Mouse (Mus musculus) stomach, embryonic 16.5 days (tissue): Measurements from ENCODE around the gene Plekhb2. TPM values are rescaled to one million over a fixed set of nuclear protein-coding genes. Genes with fewer than 3 reads are reported as not detected.

Experiments
- ATAC-seq: fragments of 200-750 bp; cut with Nextera tagmentation; 2 replicates; pipeline ENCODE4 v1.8.0; 2017; ENCODE audit warnings: moderate number of reproducible peaks, moderate TSS enrichment; ENCODE audit not compliant: insufficient read depth, low FRiP score
- H3K27ac ChIP-seq: fragments of 300-500 bp; sonication (generic); 2 replicates; pipeline ENCODE4 v1.5.1; 2014; ENCODE audit warnings: low read length
- H3K27me3 ChIP-seq: fragments of 300-500 bp; sonication (generic); 2 replicates; pipeline ENCODE4 v1.6.1; 2014; ENCODE audit warnings: low read length, control low read depth, mixed read lengths; ENCODE audit not compliant: control insufficient read depth, insufficient read depth
- H3K36me3 ChIP-seq: fragments of 300-500 bp; sonication (generic); 2 replicates; pipeline ENCODE4 v1.6.1; 2014; ENCODE audit warnings: low read length; ENCODE audit not compliant: control insufficient read depth, insufficient read depth
- H3K4me1 ChIP-seq: fragments of 300-500 bp; sonication (generic); 2 replicates; pipeline ENCODE4 v1.6.1; 2014; ENCODE audit warnings: low read length, control low read depth, mixed read lengths; ENCODE audit not compliant: control insufficient read depth, insufficient read depth
- H3K4me2 ChIP-seq: fragments of 300-500 bp; sonication (generic); 2 replicates; pipeline ENCODE4 v1.6.1; 2014; ENCODE audit warnings: low read depth, low read length, mixed read lengths
- H3K4me3 ChIP-seq: fragments of 300-500 bp; sonication (generic); replicated peaks from 2 replicates; pipeline ENCODE4 v1.5.1; 2014; ENCODE audit warnings: mild to moderate bottlenecking, low read length
- H3K9ac ChIP-seq: fragments of 300-500 bp; sonication (generic); 2 replicates; pipeline ENCODE4 v1.6.1; 2014; ENCODE audit warnings: low read length
- H3K9me3 ChIP-seq: fragments of 300-500 bp; sonication (generic); replicated peaks from 2 replicates; pipeline ENCODE4 v1.6.1; 2016; ENCODE audit warnings: low read length, control low read depth; ENCODE audit not compliant: control insufficient read depth
- WGBS: fragments of 180-500 bp; shearing (Covaris S2); extraction: QIAGEN DNeasy Blood & Tissue Kit; methylation state at CpG from one replicate; pipeline ENCODE4 v1.1.7; 2014; 5-methylcytosine and 5-hydroxymethylcytosine counted together
- polyA plus RNA-seq: library from polyadenylated mRNA; unstranded; fragments of >200 nt; fragmentation: Nextera tagmentation; extraction: Ambion mirVana; gene quantifications from 2 replicates; pipeline ENCODE4 v1.2.1, GENCODE M21; 2015

The Plekhb2 gene
- polyA plus RNA-seq, 1 experiment from 2014 or later = 63.9 TPM

DNA sequence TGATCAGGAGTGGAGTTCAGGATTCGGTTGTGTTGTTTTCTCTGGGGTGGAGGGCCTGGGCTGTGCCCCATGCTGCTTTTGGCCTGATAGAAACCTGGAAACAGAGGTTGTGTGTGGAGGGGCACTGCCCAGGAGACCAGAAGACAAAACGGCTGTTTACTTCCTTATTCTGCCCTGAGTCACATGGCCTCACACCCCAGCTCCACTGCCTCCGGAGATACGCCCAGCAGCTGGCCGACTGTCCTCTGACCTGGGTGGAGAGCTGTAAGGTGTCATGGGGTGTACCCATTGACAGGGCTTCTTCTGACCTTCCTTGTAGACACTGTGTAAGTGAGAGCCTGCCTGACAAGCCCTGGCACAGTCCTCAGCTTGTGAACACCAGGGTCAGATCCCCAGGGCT is 8.9 kb downstream of the Plekhb2 start:
- peak; percentile 75; the same call in 1 of the 2 replicates for ATAC-seq
- H3K27ac ChIP-seq = no peak overlapping the region

GRCm38 (mm10) chr1:34859761-34860160 is 10.0 kb downstream of the Plekhb2 start:
- H3K9me3 ChIP-seq = no peaks in the 10 kb centered on the region
- 0 out of 2 replicates have a peak, but pooled peaks cover 4% of the 10 kb centered on the region for H3K36me3 ChIP-seq
- no peak overlapping the region for H3K9ac ChIP-seq
- H3K4me1 ChIP-seq = no peaks in the 10 kb centered on the region
- no peak overlapping the region for H3K4me3 ChIP-seq
- ATAC-seq = no peak
- WGBS = 81% methylated on average over 3 of the region's 3 CpGs
- no peaks in the 10 kb centered on the region for H3K27me3 ChIP-seq
- no peak overlapping the region for H3K27ac ChIP-seq
- H3K4me2 ChIP-seq = no peak overlapping the region

More for the DNA sequence above, 8.9 kb downstream of the Plekhb2 start:
- Histone ChIP-seq H3K27me3 (no peaks in the 10 kb centered on the region), H3K4me3 (no peak overlapping the region), H3K36me3 (0 out of 2 replicates have a peak, but pooled peaks cover 4% of the 10 kb centered on the region), H3K4me2 (no peak overlapping the region), H3K4me1 (no peaks in the 10 kb centered on the region), H3K9ac (no peak overlapping the region), H3K9me3 (no peaks in the 10 kb centered on the region)
- WGBS = 61% methylated on average over 5 of the region's 5 CpGs

GRCm38 (mm10) chr1:34860205-34860604 is 10.4 kb downstream of the Plekhb2 start:
- ATAC-seq = no peak
- Histone ChIP-seq H3K4me1 (no peaks in the 10 kb centered on the region), H3K4me2 (no peak overlapping the region), H3K36me3 (0 out of 2 replicates have a peak, but pooled peaks cover 4% of the 10 kb centered on the region), H3K27me3 (no peaks in the 10 kb centered on the region), H3K9me3 (no peaks in the 10 kb centered on the region), H3K9ac (no peak overlapping the region), H3K27ac (no peak overlapping the region), H3K4me3 (no peak overlapping the region)
- 89% methylated on average over 7 of the region's 7 CpGs for WGBS

- 91% methylated on average over 13 of the region's 13 CpGs for WGBS
- Histone ChIP-seq H3K27ac (no peak overlapping the region), H3K27me3 (no peaks in the 10 kb centered on the region), H3K4me2 (no peak overlapping the region), H3K4me1 (no peaks in the 10 kb centered on the region), H3K36me3 (0 out of 2 replicates have a peak, but pooled peaks cover 4% of the 10 kb centered on the region), H3K9ac (no peak overlapping the region), H3K9me3 (no peaks in the 10 kb centered on the region), H3K4me3 (no peak overlapping the region)
- ATAC-seq = no peak
Measured at GRCm38 (mm10) chr1:34862877-34863276, 13.1 kb downstream of the Plekhb2 start.

DNA sequence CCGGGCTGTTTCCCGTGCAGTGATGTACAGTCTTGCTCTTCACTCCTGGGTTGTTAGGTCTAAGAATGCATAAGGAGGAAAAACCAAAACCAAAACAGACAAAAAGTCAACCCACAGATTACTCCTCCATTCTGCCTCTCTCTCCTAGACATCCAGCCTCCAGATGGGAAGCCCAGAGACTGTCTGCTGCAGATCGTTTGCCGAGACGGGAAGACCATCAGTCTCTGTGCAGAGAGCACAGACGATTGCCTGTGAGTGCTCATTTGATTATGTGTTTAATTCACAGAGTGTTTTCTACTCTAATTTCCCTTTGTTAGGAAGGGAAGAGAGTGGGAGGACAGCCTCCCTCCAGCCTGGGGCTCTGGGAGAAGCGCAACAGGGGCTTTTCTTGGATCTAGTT is 13.5 kb downstream of the Plekhb2 start:
- H3K27me3 ChIP-seq = no peaks in the 10 kb centered on the region
- H3K27ac ChIP-seq = no peak overlapping the region
- ATAC-seq = no peak
- 0 out of 2 replicates have a peak, but pooled peaks cover 4% of the 10 kb centered on the region for H3K36me3 ChIP-seq
- no peak overlapping the region for H3K9ac ChIP-seq
- H3K4me2 ChIP-seq = no peak overlapping the region
- H3K4me1 ChIP-seq = no peaks in the 10 kb centered on the region
- H3K4me3 ChIP-seq = no peak overlapping the region
- 80% methylated on average over 7 of the region's 7 CpGs for WGBS
- no peaks in the 10 kb centered on the region for H3K9me3 ChIP-seq

DNA sequence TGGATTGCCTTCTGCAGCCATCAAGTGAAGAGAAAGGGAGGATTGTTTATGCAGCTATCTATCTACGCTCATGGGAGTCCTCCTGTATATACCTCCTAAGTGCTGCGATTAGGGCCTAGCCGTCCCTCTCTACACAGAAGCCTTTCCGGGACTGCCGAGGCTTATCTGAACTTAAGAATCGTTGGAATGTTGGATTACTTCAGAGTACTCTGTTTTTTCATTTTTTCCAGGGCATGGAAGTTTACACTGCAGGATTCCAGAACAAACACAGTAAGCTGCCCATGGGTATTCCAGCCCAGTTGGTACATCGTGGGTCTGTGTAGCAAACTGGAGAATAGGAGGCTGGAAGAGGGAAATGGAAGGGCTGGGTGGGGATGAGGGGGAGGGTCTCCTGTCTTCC is 14.5 kb downstream of the Plekhb2 start:
- WGBS = 32% methylated on average over 7 of the region's 7 CpGs
- Histone ChIP-seq H3K4me1 (no peaks in the 10 kb centered on the region), H3K9ac (no peak overlapping the region), H3K4me3 (no peak overlapping the region), H3K36me3 (peaks cover 6% of the 10 kb centered on the region; the same call in 1 of the 2 replicates), H3K4me2 (no peak overlapping the region), H3K9me3 (no peaks in the 10 kb centered on the region), H3K27ac (no peak overlapping the region), H3K27me3 (no peaks in the 10 kb centered on the region)
- ATAC-seq = no peak

- Histone ChIP-seq H3K9me3 (no peaks in the 10 kb centered on the region), H3K4me2 (no peak overlapping the region), H3K36me3 (peaks cover 7% of the 10 kb centered on the region; the same call in 1 of the 2 replicates), H3K27me3 (no peaks in the 10 kb centered on the region), H3K4me3 (no peak overlapping the region), H3K9ac (no peak overlapping the region), H3K27ac (no peak overlapping the region), H3K4me1 (no peaks in the 10 kb centered on the region)
- WGBS = 86% methylated on average over 9 of the region's 9 CpGs
- ATAC-seq = no peak
Measured at GRCm38 (mm10) chr1:34865866-34866265, 16.1 kb downstream of the Plekhb2 start.

DNA sequence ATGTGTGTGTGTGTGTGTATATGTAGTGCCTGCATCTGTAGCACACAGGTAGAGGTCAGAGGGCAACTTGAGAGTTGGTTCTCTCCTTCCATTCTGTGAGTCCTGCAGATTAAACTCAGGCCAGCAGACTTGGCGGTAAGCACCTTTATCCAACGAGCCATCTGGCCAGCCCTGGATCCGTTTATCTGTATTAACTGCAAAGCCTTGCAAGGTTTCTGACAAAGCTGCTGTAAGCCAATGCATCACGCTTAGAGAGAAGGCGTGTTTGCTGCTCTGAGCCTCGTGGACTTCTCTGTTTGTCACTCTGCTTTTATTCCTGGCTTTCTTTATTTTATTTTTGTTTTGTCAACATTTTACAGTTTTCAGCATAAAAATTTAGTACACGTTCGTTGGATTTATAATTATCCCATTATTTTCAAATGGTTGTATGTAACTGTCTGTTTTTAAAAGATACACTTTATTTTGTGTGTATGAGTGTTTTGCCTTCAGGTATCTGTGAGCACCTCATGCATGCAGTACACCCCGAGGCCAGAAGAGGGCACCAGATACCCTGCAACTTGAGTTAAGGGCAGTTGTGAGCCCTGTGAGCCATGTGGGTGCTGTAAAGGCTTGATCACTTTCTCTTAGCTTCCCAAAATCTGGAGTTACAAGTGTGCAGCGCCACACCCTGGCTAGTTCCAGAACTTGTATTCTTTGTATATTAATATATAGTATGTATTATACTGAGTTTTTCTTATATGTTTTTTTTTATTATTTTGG is 17.2 kb downstream of the Plekhb2 start:
- H3K36me3 ChIP-seq = peaks cover 12% of the 10 kb centered on the region
- no peaks in the 10 kb centered on the region for H3K4me1 ChIP-seq
- H3K9me3 ChIP-seq = no peaks in the 10 kb centered on the region
- no peak overlapping the region for H3K4me2 ChIP-seq
- H3K27me3 ChIP-seq = no peaks in the 10 kb centered on the region
- peak; percentile 53; the same call in 1 of the 2 replicates for ATAC-seq
- 57% methylated on average over 10 of the region's 10 CpGs for WGBS
- no peak overlapping the region for H3K4me3 ChIP-seq
- H3K27ac ChIP-seq = no peak overlapping the region
- H3K9ac ChIP-seq = no peak overlapping the region

DNA sequence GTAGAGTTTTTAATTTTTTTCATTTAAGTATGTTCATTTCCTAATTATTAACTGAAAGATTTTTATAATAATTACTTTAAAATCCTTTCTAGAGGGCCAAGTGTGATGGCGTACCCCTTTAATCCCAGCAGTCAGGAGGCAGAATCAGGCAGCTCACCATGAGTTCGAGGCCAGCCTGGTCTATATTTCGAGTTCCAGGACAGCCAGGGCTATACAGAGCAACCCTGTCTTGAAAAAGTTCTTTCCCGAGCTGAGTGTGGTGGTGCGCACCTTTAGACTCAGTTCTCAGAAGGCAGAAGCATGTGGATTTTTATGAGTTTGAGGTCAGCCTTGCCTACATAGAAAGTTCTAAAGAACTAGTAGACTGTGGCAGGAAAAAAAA is 17.8 kb downstream of the Plekhb2 start:
- H3K27ac ChIP-seq = no peak overlapping the region
- H3K36me3 ChIP-seq = peaks cover 13% of the 10 kb centered on the region
- H3K4me3 ChIP-seq = no peak overlapping the region

More for the DNA sequence above, 17.8 kb downstream of the Plekhb2 start:
- Histone ChIP-seq H3K9ac (no peak overlapping the region), H3K4me2 (no peak overlapping the region), H3K9me3 (no peaks in the 10 kb centered on the region), H3K27me3 (no peaks in the 10 kb centered on the region), H3K4me1 (no peaks in the 10 kb centered on the region)
- ATAC-seq = no peak
- WGBS = 87% methylated on average over 5 of the region's 5 CpGs
